34 mouse cellular contexts compared by ENCODE assay signal in the genomic region with DNA sequence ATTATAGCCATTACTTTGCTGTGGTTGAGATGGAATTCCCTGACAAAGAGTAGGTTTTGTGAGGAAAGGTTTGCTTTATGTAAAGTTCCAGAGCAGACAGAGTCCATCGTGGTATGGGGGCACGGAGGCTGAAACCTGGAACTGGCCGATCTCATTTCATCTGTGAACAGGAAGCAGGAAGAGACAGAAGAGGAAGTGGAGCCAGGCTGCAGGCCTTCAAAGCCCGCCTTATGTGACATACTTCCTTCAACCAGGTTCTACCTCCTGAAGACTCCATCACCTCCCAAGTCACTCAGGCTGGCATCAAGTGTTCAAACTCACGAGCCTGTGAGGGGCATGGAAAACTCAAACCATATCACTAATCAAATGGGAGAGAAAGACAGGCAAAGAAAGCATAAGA. TPM values are rescaled to one million over a fixed set of nuclear protein-coding genes. Genes with fewer than 3 reads are reported as not detected.
"Had no signal": no experiment of that assay in that cellular context is flagged by ENCODE, and none has a peak within 500 bp of the region (broad histone marks: within the 10 kb centered on the region; RNA-seq: fewer than 3 reads in every experiment).

No protein-coding gene starts in this region.

- DNase-seq: left cerebral cortex, postnatal 4 days; liver; liver, embryonic 13.5 days; liver, postnatal 0 days; lung, adult 18-20 months; lung, adult 2 months; lung, embryonic 14.5 days; lung, postnatal 10 days; lung, postnatal 14 days; lung, postnatal 36 days; lung, postnatal 4 days; midbrain, embryonic 14.5 days had no signal

- H3K4me3 ChIP-seq: limb, embryonic 10.5 days; limb, embryonic 12.5 days; limb, embryonic 13.5 days; limb, embryonic 15.5 days; liver, embryonic 12.5 days; liver, embryonic 13.5 days; liver, embryonic 15.5 days; lung, embryonic 15.5 days; megakaryocyte, embryonic 14.5 days; midbrain, embryonic 10.5 days; midbrain, embryonic 12.5 days; midbrain, embryonic 13.5 days; midbrain, embryonic 15.5 days; myocyte; neural tube, embryonic 12.5 days had no signal

- ATAC-seq: liver, embryonic 12.5 days; liver, postnatal 0 days; lung, postnatal 0 days; midbrain, embryonic 13.5 days; midbrain, embryonic 15.5 days had no signal

- H3K27ac ChIP-seq: limb, embryonic 10.5 days; limb, embryonic 12.5 days; limb, embryonic 13.5 days; limb, embryonic 15.5 days; liver, embryonic 12.5 days; liver, embryonic 13.5 days; liver, embryonic 14.5 days; liver, embryonic 15.5 days; lung, embryonic 15.5 days; macrophage; midbrain, embryonic 10.5 days; midbrain, embryonic 12.5 days; midbrain, embryonic 13.5 days; midbrain, embryonic 15.5 days; neural tube, embryonic 12.5 days had no signal

- H3K9ac ChIP-seq: limb, embryonic 12.5 days; limb, embryonic 13.5 days; limb, embryonic 15.5 days; liver, embryonic 12.5 days; liver, embryonic 13.5 days; liver, embryonic 14.5 days; liver, embryonic 15.5 days; liver, postnatal 0 days; lung, embryonic 14.5 days; lung, embryonic 15.5 days; midbrain, embryonic 12.5 days; midbrain, embryonic 13.5 days; midbrain, embryonic 15.5 days; neural tube, embryonic 12.5 days had no signal

- H3K9me3 ChIP-seq: limb, embryonic 10.5 days; limb, embryonic 15.5 days; liver, embryonic 12.5 days; liver, embryonic 13.5 days; liver, embryonic 15.5 days; lung, embryonic 15.5 days; midbrain, embryonic 10.5 days; midbrain, embryonic 13.5 days; midbrain, embryonic 15.5 days; neural tube, embryonic 12.5 days had no signal

- H3K4me1 ChIP-seq: limb, embryonic 10.5 days; limb, embryonic 12.5 days; limb, embryonic 13.5 days; limb, embryonic 15.5 days; liver, embryonic 12.5 days; liver, embryonic 13.5 days; liver, embryonic 15.5 days; lung, embryonic 15.5 days; megakaryocyte, embryonic 14.5 days; midbrain, embryonic 10.5 days; midbrain, embryonic 12.5 days; midbrain, embryonic 15.5 days; neural tube, embryonic 12.5 days had no signal

- H3K4me2 ChIP-seq: limb, embryonic 12.5 days; limb, embryonic 13.5 days; limb, embryonic 15.5 days; liver, embryonic 11.5 days; liver, embryonic 12.5 days; liver, embryonic 13.5 days; liver, embryonic 15.5 days; lung, embryonic 14.5 days; lung, embryonic 15.5 days; midbrain, embryonic 12.5 days; midbrain, embryonic 13.5 days; midbrain, embryonic 15.5 days; neural tube, embryonic 12.5 days had no signal

- H3K36me3 ChIP-seq: limb, embryonic 10.5 days; limb, embryonic 12.5 days; limb, embryonic 13.5 days; limb, embryonic 15.5 days; liver, embryonic 12.5 days; liver, embryonic 13.5 days; liver, embryonic 15.5 days; lung, embryonic 15.5 days; midbrain, embryonic 10.5 days; midbrain, embryonic 12.5 days; midbrain, embryonic 13.5 days; midbrain, embryonic 15.5 days; neural tube, embryonic 12.5 days had no signal

- H3K27me3 ChIP-seq: limb, embryonic 12.5 days; limb, embryonic 13.5 days; limb, embryonic 15.5 days; liver, embryonic 12.5 days; liver, embryonic 13.5 days; liver, embryonic 15.5 days; lung, embryonic 15.5 days; megakaryocyte, embryonic 14.5 days; midbrain, embryonic 12.5 days; midbrain, embryonic 13.5 days; midbrain, embryonic 15.5 days; neural tube, embryonic 12.5 days had no signal

RNA-seq across cellular contexts. Expression of a gene that starts 34.5 kb away (rescaled TPM):
- total RNA-seq: megakaryocyte, adult 5-6 weeks; megakaryocyte-erythroid progenitor cell, adult 5-6 weeks; monocyte, adult 5-6 weeks had no signal
- polyA plus RNA-seq: liver, adult 2 months; liver, postnatal 0 days; macrophage; myocyte had no signal
